Mouse (Mus musculus): ENCODE measurements at regions not wholly inside any gene's neighbourhood (a gene's known extent, or its start where the extent isn't known, plus 50 kb on each side); places are given as distances from the start of the nearest gene placed in this dataset.

DNA sequence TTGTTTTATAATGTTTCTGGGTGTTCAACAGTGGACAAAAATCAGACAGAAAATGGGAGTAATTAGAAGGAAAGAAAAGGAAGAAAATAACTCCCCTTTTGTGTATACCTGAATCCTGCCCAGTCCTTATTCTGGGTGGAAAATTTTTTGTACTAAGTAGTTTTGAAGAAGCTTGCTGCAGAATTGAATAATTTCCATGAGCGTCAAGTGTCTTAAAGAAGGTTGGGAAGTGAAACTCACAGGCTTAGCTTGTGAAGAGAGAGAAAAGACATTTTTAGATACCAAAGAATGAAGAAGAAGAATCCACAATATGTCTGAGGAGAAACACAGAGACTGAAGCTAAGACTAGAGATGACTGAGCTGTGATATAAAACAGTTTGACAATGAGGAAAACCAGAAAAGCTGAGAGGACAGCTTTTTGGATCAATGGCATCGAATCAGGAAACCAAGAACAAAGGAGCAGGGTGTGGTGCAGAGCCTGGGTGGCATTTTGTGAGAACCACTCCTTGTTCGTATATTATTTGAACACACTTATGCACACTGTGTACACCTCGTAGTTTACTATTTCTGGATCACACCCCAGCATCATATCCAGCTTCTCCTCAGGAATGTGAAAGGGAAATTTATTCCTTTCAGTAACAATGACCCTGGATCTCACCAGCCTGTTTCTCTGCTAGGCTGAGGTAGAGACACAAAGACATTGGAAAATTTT lies 221.9 kb downstream of the Gm9733 start:
- Histone ChIP-seq H3K27ac (no peak overlapping the region), H3K4me3 (no peak overlapping the region)
- intact Hi-C loops (cut with DNase I), result no loop called here
- DNase-seq, result no peak
- TF ChIP-seq CTCF (IDR thresholded peaks at IDR 0.05), result no peak

DNA sequence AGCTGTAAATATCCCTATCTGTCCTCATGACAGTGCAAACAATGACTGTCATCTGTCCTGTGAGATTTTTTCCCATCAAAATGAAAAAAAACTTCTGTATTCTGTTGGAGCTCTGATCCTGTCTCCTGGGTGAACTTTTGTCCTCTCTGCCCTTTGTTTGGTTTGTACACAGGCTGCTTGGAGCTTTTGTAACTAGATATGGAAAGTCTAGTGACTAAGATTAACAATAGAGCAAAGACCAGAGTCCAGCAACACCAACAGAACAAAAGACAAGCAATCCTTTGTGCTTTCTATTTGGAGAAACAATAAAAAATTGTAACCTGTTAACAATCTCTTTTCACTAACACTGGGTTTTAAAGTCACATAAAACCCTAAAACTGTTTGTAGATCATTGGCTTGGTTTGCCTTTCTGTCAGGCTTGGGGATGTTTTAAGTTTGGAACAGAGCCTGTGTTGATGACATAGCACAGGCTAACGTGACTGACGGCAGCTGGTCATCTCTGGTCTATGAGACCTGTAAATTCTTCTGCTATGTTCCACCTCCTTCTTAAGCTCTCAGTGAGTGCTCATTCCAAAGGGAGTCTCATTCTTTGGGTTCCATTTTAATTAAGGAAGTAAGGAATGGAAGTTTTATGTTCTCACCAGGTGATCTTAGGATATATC lies 219.8 kb downstream of the Gm9733 start:
- no peak for DNase-seq
- TF ChIP-seq CTCF (IDR thresholded peaks at IDR 0.05), result no peak
- Histone ChIP-seq H3K27ac (no peak overlapping the region), H3K4me3 (no peak overlapping the region)
- intact Hi-C loops (cut with DNase I), result no loop called here

DNA sequence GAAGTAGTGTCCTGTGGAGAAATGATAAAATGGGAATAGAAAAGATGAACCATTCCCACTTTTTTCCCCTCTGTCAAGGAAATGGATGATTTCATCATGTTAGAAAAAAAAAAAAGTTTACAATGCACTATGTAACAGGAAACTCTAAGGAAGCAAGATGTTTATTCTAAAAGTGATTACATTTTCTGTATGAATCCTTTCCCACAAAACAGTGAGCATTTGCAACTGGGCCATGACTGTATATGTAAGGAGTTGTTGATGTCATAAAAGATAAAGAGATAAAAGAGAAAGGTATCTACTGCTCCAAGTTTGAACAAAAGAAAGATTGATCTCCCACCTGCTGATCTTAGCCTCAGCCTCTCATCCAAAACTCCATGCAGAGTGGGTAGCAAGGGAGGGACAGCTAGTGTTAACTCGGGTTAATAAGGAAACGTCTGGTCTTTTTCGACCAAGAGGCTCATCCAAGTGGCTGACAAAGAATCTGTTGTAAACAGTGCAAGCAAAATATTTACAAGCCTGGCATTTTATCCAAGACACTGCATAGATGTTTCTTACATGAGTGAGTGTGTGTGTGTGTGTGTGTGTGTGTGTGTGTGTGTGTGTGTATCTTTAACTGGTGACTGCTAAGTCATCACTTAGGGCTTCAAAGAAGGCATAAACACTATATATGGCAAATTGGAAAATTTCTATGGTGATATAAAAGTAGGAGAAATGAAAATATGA lies 213.3 kb downstream of the Gm9733 start:
- intact Hi-C loops (cut with DNase I), result no loop called here
- Histone ChIP-seq H3K4me3 (no peak overlapping the region), H3K27ac (no peak overlapping the region)
- DNase-seq, result no peak
- TF ChIP-seq CTCF (IDR thresholded peaks at IDR 0.05), result no peak

DNA sequence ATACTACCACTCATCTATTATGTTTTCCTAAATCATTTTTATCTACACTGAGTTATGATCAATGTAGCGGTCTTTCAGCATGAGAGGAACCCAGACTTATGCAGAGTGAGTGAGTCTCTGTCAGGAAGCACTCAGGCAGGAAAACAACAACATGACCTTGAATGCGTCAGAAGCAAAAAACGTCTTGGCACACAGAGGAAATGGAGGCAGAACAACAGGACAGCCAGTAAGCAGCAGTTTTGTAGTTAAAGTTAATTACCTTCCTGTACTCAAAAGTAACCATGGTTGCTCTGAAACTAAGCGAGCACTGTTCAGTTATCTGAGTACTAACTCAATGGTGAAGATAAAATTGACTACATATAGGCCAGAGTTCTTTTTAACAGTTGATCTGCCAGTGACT lies 205.4 kb downstream of the Gm9733 start:
- DNase-seq, result no peak
- Histone ChIP-seq H3K27ac (no peak overlapping the region), H3K4me3 (no peak overlapping the region)
- intact Hi-C loops (cut with DNase I), result no loop called here
- no peak for TF ChIP-seq CTCF (IDR thresholded peaks at IDR 0.05)

DNA sequence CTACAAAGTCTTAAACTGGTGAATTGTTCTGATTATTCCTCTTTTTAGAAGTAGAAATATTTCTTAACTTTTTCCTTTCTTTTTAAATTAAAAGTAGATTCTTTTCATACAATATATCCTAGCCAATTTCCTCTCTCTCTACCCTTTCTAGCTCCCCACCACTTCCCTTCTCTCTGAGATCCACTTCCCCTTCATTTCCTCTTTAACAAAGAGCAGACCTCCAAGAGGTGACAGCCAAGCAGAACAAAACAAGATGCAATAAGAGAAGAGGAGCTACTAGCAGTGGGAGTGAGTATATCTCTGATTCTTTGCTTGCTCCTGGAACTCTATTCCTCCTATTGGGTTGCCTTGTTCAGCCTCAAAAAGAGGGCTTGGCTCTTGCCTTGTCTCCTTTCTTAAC lies 203.7 kb downstream of the Gm9733 start:
- no peak for TF ChIP-seq CTCF (IDR thresholded peaks at IDR 0.05)
- intact Hi-C loops (cut with DNase I), result no loop called here

DNA sequence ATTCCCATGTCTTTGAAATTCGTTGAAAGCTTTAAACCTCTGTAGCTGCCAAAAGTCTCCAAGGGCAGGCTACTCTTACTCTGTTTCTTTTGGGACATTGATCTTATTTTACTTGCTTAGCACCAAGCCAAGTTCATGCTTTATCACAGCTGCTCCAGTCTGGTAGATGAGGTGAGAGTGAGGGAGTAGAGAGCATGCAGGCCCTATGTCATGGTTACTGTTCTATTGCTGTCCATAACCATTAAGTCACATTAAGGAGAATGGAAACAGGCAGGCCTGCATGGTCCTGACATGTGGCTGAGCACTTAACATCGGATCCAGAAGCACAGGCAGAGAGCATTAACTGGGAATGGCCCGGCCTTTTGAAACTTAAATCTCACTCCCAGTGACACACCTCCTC lies 203.1 kb downstream of the Gm9733 start:
- H3K4me3 ChIP-seq, result no peak overlapping the region
- no peak overlapping the region for H3K27ac ChIP-seq
- DNase-seq, result no peak
- intact Hi-C loops (cut with DNase I), result no loop called here
- TF ChIP-seq CTCF (IDR thresholded peaks at IDR 0.05), result no peak

More for the DNA sequence above, 203.7 kb downstream of the Gm9733 start:
- no peak for DNase-seq
- Histone ChIP-seq H3K27ac (no peak overlapping the region), H3K4me3 (no peak overlapping the region)

DNA sequence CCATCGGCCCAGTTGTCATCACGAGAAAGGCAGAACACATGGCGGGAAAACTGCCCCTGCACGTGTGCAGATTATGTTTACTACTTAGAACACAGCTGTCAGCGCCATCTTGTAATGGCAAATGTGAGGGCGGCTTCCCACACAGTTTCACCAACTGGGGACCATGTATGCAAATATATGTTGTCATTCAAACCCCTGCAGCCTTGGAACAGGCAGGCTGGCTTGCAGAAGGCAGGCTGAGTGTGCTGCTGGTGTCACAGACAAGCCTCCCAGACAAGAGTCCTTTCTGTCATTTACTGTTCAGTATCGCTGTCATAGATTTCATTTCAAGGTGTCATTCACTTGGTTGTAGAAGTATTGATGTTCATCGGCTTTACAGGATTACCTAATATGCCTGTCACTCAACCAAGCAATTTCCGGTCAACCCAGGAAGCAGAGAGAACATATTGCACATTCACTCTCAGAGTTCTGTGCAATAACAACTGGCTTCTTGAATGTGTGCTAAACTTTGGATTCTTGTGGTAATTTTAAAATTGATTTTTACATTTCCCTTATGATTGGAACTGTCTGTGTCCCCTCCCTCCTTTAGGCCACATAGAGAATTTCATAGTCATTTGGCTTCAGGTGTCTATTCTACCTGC lies 202.3 kb downstream of the Gm9733 start:
- no peak for DNase-seq
- Histone ChIP-seq H3K27ac (no peak overlapping the region), H3K4me3 (no peak overlapping the region)
- no peak for TF ChIP-seq CTCF (IDR thresholded peaks at IDR 0.05)
- intact Hi-C loops (cut with DNase I), result no loop called here

DNA sequence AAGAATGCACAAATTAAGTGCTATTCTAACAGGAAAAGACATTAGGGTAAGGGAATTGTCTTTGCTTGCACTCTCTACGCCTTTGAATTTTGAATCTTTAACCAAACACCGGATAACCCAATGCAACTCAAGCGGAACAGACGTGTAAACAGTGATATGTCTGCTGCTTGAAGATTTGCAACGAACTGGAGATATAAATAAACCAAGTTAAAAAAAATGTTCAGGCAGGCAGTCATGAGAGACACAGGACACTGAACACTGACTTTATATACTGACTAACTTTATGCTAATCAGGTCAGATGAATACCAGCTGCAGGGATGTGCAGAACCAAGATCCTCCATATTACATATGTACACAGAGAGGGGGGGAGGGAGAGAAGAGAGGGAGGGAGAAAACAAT lies 200.0 kb downstream of the Gm9733 start:
- Histone ChIP-seq H3K4me3 (no peak overlapping the region), H3K27ac (no peak overlapping the region)
- no peak for TF ChIP-seq CTCF (IDR thresholded peaks at IDR 0.05)
- intact Hi-C loops (cut with DNase I), result no loop called here
- DNase-seq, result no peak

- no peak for DNase-seq
- no peak overlapping the region for H3K27ac ChIP-seq
- no peak for TF ChIP-seq CTCF (IDR thresholded peaks at IDR 0.05)
- intact Hi-C loops (cut with DNase I), result no loop called here
- H3K4me3 ChIP-seq, result no peak overlapping the region
Measured at GRCm38 (mm10) chr3:15139550-15139949, 192.6 kb downstream of the Gm9733 start.

GRCm38 (mm10) chr3:15153710-15154109 lies 178.4 kb downstream of the Gm9733 start:
- Histone ChIP-seq H3K27ac (no peak overlapping the region), H3K4me3 (no peak overlapping the region)
- TF ChIP-seq CTCF (IDR thresholded peaks at IDR 0.05), result no peak
- intact Hi-C loops (cut with DNase I), result no loop called here
- no peak for DNase-seq

DNA sequence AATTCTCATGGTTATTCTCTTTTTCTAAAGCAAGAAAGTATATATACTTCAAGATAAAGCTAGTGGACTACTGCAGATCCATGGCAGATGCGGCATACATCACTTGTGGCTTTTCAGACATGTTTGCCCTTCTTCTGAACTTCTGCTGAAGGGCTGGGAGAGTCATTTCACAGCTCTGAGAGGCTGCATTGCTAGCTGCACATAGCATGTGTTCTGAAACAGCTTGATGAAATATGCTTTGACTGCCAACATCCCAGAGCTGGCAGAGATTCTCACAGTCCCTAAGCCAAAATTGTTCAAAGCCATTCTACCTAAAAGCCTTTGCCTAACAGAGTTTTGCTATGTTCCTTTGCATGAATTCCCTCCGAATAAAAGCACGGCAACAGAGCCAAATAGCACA lies 177.9 kb downstream of the Gm9733 start:
- peak; percentile 46 for DNase-seq
- no peak for TF ChIP-seq CTCF (IDR thresholded peaks at IDR 0.05)
- H3K27ac ChIP-seq, result no peak overlapping the region
- no peak overlapping the region for H3K4me3 ChIP-seq
- intact Hi-C loops (cut with DNase I), result no loop called here

- TF ChIP-seq CTCF (IDR thresholded peaks at IDR 0.05), result no peak
- no peak overlapping the region for H3K4me3 ChIP-seq
- intact Hi-C loops (cut with DNase I), result no loop called here
- no peak for DNase-seq
- H3K27ac ChIP-seq, result no peak overlapping the region
Measured at GRCm38 (mm10) chr3:15156681-15157080, 175.4 kb downstream of the Gm9733 start.

- intact Hi-C loops (cut with DNase I), result no loop called here
- TF ChIP-seq CTCF (IDR thresholded peaks at IDR 0.05), result no peak
- Histone ChIP-seq H3K27ac (no peak overlapping the region), H3K4me3 (no peak overlapping the region)
- DNase-seq, result no peak
Measured at GRCm38 (mm10) chr3:15157842-15158241, 174.3 kb downstream of the Gm9733 start.
